Mouse (Mus musculus) heart, postnatal 0 days (tissue): ENCODE results near the gene Chn2. TPM values are rescaled to one million over a fixed set of nuclear protein-coding genes. Genes with fewer than 3 reads are reported as not detected.
A peak's percentile ranks its signal among the peaks of the same experiment; 100 is the strongest.

ENCODE experiments used
- ATAC-seq: fragments of 200-750 bp; cut with Nextera tagmentation; 2 replicates; pipeline ENCODE4 v1.8.0; 2017; ENCODE audit warnings: low read depth, moderate number of reproducible peaks, moderate library complexity; ENCODE audit not compliant: insufficient read depth
- DNase-seq: peaks from one replicate; pipeline ENCODE4 v3.0.0-alpha.2; 2016; ENCODE audit warnings: low spot score
- H3K27ac ChIP-seq: fragments of 300-500 bp; sonication (generic); 2 replicates; pipeline ENCODE4 v1.5.1; 2014; ENCODE audit warnings: low read depth, mild to moderate bottlenecking
- H3K27me3 ChIP-seq: fragments of 300-500 bp; sonication (generic); 2 replicates; pipeline ENCODE4 v1.6.1; 2014; ENCODE audit warnings: low read length, mixed read lengths; ENCODE audit not compliant: control insufficient read depth, insufficient read depth
- H3K36me3 ChIP-seq: fragments of 300-500 bp; sonication (generic); replicated peaks from 2 replicates; pipeline ENCODE4 v1.6.1; 2014; ENCODE audit warnings: low read length, mixed read lengths; ENCODE audit not compliant: control insufficient read depth, insufficient read depth
- H3K4me1 ChIP-seq: fragments of 300-500 bp; sonication (generic); 2 replicates; pipeline ENCODE4 v1.6.1; 2014; ENCODE audit warnings: antibody characterized with exemption; ENCODE audit not compliant: control insufficient read depth, insufficient read depth
- H3K4me2 ChIP-seq: fragments of 300-500 bp; sonication (generic); 2 replicates; pipeline ENCODE4 v1.6.1; 2014; ENCODE audit warnings: low read depth, mild to moderate bottlenecking, low read length, moderate library complexity
- H3K4me3 ChIP-seq: fragments of 300-500 bp; sonication (generic); 2 replicates; pipeline ENCODE4 v1.5.1; 2014; ENCODE audit warnings: low read depth, low read length
- H3K9ac ChIP-seq: fragments of 300-500 bp; sonication (generic); replicated peaks from 2 replicates; pipeline ENCODE4 v1.6.1; 2014; ENCODE audit warnings: low read depth, low read length, mixed read lengths
- H3K9me3 ChIP-seq: fragments of 300-500 bp; sonication (generic); replicated peaks from 2 replicates; pipeline ENCODE4 v1.6.1; 2016; ENCODE audit warnings: low read length; ENCODE audit not compliant: control insufficient read depth
- CTCF ChIP-seq: IDR thresholded peaks from 2 replicates; pipeline ENCODE4 v1.5.1; 2016; ENCODE audit warnings: antibody characterized with exemption, control low read depth, low read depth
- EP300 ChIP-seq: IDR thresholded peaks from 2 replicates; pipeline ENCODE4 v1.6.1; 2016; ENCODE audit warnings: antibody characterized with exemption, low read depth
- WGBS: fragments of 180-500 bp; shearing (Covaris S2); extraction: QIAGEN DNeasy Blood & Tissue Kit; methylation state at CpG from one replicate; pipeline ENCODE4 v1.1.7; 2014; 5-methylcytosine and 5-hydroxymethylcytosine counted together
- polyA plus RNA-seq: library from polyadenylated mRNA; unstranded; fragments of >200 nt; fragmentation: Nextera tagmentation; extraction: Ambion mirVana; gene quantifications from 2 replicates; pipeline ENCODE4 v1.2.1, GENCODE M21; 2015
- total RNA-seq: library from RNA; depleted of rRNA; stranded (reverse); fragments of >200 nt; gene quantifications from 2 replicates; pipeline ENCODE4 v1.2.3, GENCODE M21; 2014; ENCODE audit warnings: low replicate concordance

Chn2 gene
- total and polyA plus RNA-seq, 2 experiments from 2014 or later = 2.0 to 12.2 TPM

DNA sequence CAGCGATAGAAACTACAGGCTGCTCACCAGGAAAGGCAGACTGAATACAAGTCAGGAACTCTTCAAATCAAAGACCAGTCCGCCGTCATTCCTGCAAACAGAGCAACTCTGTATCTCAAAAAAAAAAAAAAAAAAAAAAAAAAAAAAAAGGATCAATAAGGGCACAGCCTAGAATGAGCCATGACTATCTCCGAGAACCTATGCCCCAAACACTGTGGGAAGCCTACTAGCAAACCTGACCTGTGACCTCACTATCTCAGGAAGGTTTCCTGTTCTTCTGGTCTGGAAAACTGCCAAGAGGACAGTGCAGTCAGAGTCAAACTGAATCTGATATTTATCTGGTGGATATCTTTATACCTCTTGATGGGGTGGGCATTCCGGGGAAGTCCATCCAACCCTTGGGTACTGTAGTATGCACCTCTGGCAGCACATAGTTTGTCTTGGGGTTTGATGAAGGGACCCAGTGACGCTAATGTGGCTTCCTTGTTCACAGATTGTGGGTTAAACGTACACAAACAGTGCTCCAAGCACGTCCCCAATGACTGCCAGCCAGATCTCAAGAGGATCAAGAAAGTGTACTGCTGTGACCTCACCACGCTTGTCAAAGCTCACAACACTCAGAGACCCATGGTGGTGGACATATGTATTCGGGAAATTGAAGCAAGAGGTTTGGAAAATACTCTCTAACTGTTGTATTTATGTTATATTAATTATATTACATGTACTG lies 250.6 kb downstream of the Chn2 start:
- no peaks in the 10 kb centered on the region for H3K9me3 ChIP-seq
- no peak overlapping the region for H3K27ac ChIP-seq
- H3K36me3 ChIP-seq = no peaks in the 10 kb centered on the region
- H3K4me2 ChIP-seq = no peak overlapping the region
- 58% methylated on average over 10 of the region's 10 CpGs for WGBS
- H3K4me3 ChIP-seq = no peak overlapping the region
- DNase-seq (no peak), ATAC-seq (no peak)
- no peaks in the 10 kb centered on the region for H3K27me3 ChIP-seq
- no peaks in the 10 kb centered on the region for H3K4me1 ChIP-seq
- TF ChIP-seq EP300 (no peak), CTCF (no peak)
- no peak overlapping the region for H3K9ac ChIP-seq

DNA sequence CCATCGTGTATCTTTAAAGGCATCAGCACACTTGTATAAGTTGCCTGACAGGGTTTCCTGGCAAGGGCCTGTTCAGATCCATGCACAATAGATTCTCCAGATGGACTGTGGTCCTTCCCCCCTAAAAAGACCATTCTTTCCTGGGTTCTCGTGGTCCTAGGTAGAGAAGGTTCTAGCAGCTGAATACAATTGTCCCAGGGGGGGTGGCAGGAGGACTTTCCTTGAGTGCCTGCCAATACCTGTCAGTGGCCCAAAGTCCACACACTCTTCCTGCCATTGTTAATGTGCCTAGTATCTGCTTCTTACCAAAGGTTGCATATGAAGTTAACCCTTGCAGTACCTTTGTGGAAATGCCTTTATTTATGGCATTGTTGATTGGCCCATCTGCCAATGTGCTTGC lies 257.9 kb downstream of the Chn2 start:
- H3K4me2 ChIP-seq = no peak overlapping the region
- no peaks in the 10 kb centered on the region for H3K27me3 ChIP-seq
- TF ChIP-seq EP300 (peak; percentile 59; the same call in 1 of the 2 replicates), CTCF (no peak)
- 0 out of 2 replicates have a peak overlapping the region, but pooled peaks have one; percentile 13 for H3K27ac ChIP-seq
- WGBS = 51% methylated on average over 2 of the region's 2 CpGs
- H3K4me1 ChIP-seq = no peaks in the 10 kb centered on the region
- ATAC-seq = peak; percentile 36; the same call in 1 of the 2 replicates
- H3K9ac ChIP-seq = no peak overlapping the region
- DNase-seq = peak; percentile 37
- H3K4me3 ChIP-seq = no peak overlapping the region
- H3K36me3 ChIP-seq = no peaks in the 10 kb centered on the region
- H3K9me3 ChIP-seq = no peaks in the 10 kb centered on the region

DNA sequence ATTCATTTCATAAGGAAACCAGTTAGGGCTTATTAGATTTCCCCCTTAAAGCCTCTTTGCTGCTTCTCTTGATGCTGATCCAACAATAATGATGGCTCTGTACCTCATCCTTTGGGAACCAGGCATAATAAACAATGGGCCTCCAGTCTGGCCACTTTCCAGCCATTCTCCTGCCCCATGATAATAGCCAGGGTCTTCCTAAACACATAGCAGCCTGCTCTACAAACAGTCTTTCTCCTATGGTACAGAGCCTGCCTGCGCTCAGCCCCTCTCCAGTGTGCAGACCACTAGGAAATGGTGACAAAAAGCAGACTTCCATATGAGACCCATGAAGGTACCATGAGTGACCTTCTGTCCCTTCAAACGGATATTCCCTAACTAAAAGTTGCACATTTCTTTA lies 260.1 kb downstream of the Chn2 start:
- H3K9me3 ChIP-seq = no peaks in the 10 kb centered on the region
- no peak overlapping the region for H3K9ac ChIP-seq
- H3K36me3 ChIP-seq = no peaks in the 10 kb centered on the region
- DNase-seq (peak; percentile 67), ATAC-seq (peak; percentile 80)
- no peaks in the 10 kb centered on the region for H3K27me3 ChIP-seq
- peak overlapping the region; percentile 28; the same call in 1 of the 2 replicates for H3K27ac ChIP-seq
- TF ChIP-seq CTCF (no peak), EP300 (no peak)
- H3K4me2 ChIP-seq = no peak overlapping the region
- no peaks in the 10 kb centered on the region for H3K4me1 ChIP-seq
- 62% methylated on average over 2 of the region's 2 CpGs for WGBS
- no peak overlapping the region for H3K4me3 ChIP-seq

DNA sequence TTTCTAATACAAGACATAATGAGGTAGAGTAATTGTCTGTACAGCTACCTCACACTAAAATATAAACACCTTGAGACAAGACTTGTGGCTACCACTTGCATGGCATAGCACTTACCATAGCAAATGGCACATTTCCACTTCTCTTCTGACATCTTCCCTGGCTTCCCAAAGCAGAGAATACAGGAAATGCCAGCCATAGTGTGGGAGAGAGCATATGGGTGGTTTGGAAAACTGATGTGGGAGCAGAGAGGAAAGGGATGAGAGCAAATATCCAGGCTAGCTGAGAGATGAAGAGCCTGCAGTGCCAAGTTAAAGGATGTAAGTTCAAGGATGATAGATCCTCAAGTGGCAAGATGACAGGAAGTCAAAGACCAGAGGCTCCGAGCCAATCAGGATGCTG lies 266.4 kb downstream of the Chn2 start:
- Histone ChIP-seq H3K36me3 (no peaks in the 10 kb centered on the region), H3K4me1 (no peaks in the 10 kb centered on the region), H3K4me2 (no peak overlapping the region), H3K9ac (no peak overlapping the region), H3K9me3 (no peaks in the 10 kb centered on the region), H3K27me3 (no peaks in the 10 kb centered on the region), H3K27ac (no peak overlapping the region), H3K4me3 (no peak overlapping the region)
- no peak for DNase-seq
- no peak for ATAC-seq
- no peak for TF ChIP-seq CTCF
- TF ChIP-seq EP300 = no peak
- 66% methylated on average over 1 of the region's 1 CpGs for WGBS

DNA sequence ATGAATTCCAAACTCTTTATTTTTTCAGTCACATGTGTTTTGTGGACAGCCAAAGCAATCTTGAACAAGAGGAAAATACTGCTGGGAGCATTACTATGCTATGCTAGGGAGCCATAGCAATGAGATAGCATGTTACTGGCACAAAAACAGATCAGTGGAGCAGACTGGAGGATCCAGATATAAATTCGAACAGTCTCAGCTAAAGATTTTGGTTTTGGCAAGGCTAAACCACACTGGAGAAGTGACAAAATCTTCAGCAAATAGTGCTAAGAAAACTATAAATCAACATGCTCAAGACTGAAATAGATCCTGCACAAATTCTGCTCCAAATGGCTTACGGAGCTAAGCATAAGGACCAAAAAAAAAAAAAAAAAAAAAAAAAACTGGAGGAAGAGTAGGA lies 273.7 kb downstream of the Chn2 start:
- H3K27ac ChIP-seq = no peak overlapping the region

DNA sequence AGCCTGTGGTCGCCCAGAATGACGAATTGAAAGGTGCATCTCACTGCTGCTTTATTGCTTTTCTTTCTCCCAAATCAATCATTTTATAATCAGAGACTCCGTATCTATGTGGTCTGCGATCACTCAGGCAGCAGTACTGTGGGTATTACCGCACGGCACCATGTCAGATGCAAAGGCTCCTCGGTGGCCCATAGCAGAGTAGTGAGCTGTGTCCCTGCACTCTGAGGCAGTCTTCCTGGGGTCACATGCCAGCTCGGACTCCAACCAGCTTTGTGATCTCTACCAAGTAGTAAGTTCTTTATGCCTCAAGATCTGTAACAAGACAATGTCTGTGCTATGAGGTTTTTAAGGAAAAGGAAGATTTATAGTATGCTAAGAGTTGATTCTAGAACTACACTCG lies 279.3 kb downstream of the Chn2 start:
- WGBS = 89% methylated on average over 9 of the region's 9 CpGs
- no peak for ATAC-seq

More for the DNA sequence above, 273.7 kb downstream of the Chn2 start:
- WGBS = 57% methylated on average over 2 of the region's 2 CpGs
- Histone ChIP-seq H3K4me3 (no peak overlapping the region), H3K4me2 (no peak overlapping the region), H3K36me3 (no peaks in the 10 kb centered on the region), H3K4me1 (no peaks in the 10 kb centered on the region), H3K9ac (no peak overlapping the region), H3K9me3 (no peaks in the 10 kb centered on the region), H3K27me3 (no peaks in the 10 kb centered on the region)
- no peak for ATAC-seq
- TF ChIP-seq CTCF (no peak), EP300 (no peak)
- no peak for DNase-seq

More for the DNA sequence above, 279.3 kb downstream of the Chn2 start:
- Histone ChIP-seq H3K27ac (no peak overlapping the region), H3K36me3 (no peaks in the 10 kb centered on the region), H3K4me3 (no peak overlapping the region), H3K9me3 (no peaks in the 10 kb centered on the region), H3K4me2 (no peak overlapping the region), H3K4me1 (no peaks in the 10 kb centered on the region), H3K27me3 (no peaks in the 10 kb centered on the region), H3K9ac (no peak overlapping the region)
- no peak for DNase-seq
- TF ChIP-seq CTCF = no peak
- no peak for TF ChIP-seq EP300
